ENCODE assay signal across 20 mouse cellular contexts in the genomic region with DNA sequence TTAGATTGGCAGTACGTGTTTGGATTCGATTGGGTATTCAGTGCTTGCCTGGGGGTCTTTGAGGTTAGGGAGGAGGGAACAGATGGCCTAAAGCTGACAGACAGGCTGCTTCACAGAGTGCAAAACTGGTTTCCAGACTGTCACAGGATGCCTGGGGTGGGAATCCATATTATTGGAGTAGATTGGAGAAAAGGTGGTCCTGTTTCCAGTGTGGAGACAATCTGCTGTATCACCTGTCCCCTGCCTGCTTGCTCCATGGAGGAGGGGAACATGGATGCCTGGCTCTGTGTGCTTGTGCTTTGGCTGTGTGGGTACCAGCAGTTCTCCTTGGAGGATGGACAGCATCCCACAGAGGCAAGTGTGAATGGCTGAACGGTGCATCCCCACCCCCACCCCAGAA. TPM values are rescaled to one million over a fixed set of nuclear protein-coding genes. Genes with fewer than 3 reads are reported as not detected.
DNase-seq lines count a peak whose midpoint lies in the region; ATAC-seq lines count a peak whose summit lies in the region.
"Had no signal": no experiment of that assay in that cellular context is flagged by ENCODE, and none has a peak within 500 bp of the region (broad histone marks: within the 10 kb centered on the region; RNA-seq: fewer than 3 reads in every experiment).

No protein-coding gene starts in this region.

- H3K9ac ChIP-seq in forebrain, embryonic 13.5 days, result no peak overlapping the region
- H3K9ac ChIP-seq in forebrain, embryonic 12.5 days, result no peak overlapping the region
- H3K9ac ChIP-seq in heart, embryonic 15.5 days, result no peak overlapping the region
- no peak overlapping the region for H3K9ac ChIP-seq in forebrain, embryonic 16.5 days (replicated peaks; ENCODE audit: low read depth, low read length)
- H3K9ac ChIP-seq: limb, embryonic 12.5 days; liver, embryonic 13.5 days; lung, embryonic 15.5 days had no signal

- ATAC-seq in forebrain, embryonic 13.5 days, result peak; percentile 55; the same call in 1 of the 2 replicates
- no peak for ATAC-seq in forebrain, embryonic 12.5 days (ENCODE audit: low FRiP score)
- no peak for ATAC-seq in heart, embryonic 15.5 days (replicated peaks; ENCODE audit: insufficient number of reproducible peaks, insufficient read depth, low FRiP score, low read depth)
- peak; percentile 57 for ATAC-seq in forebrain, embryonic 16.5 days

- no peak overlapping the region for H3K4me2 ChIP-seq in forebrain, embryonic 13.5 days
- H3K4me2 ChIP-seq in forebrain, embryonic 12.5 days, result no peak overlapping the region
- no peak overlapping the region for H3K4me2 ChIP-seq in heart, embryonic 15.5 days
- H3K4me2 ChIP-seq in forebrain, embryonic 16.5 days (ENCODE audit: low read length), result no peak overlapping the region
- H3K4me2 ChIP-seq: limb, embryonic 12.5 days; liver, embryonic 13.5 days; lung, embryonic 15.5 days; midbrain, embryonic 11.5 days had no signal

- H3K27ac ChIP-seq in forebrain, embryonic 13.5 days, result no peak overlapping the region
- no peak overlapping the region for H3K27ac ChIP-seq in forebrain, embryonic 12.5 days
- peak overlapping the region; percentile 13; the same call in 1 of the 2 replicates for H3K27ac ChIP-seq in heart, embryonic 15.5 days
- no peak overlapping the region for H3K27ac ChIP-seq in forebrain, embryonic 16.5 days (ENCODE audit: low read length)
- H3K27ac ChIP-seq: embryonic facial prominence, embryonic 10.5 days; left cerebral cortex, adult 2 months; limb, embryonic 12.5 days; liver, embryonic 13.5 days; lung, embryonic 15.5 days; macrophage had no signal

- H3K4me3 ChIP-seq in forebrain, embryonic 13.5 days, result no peak overlapping the region
- no peak overlapping the region for H3K4me3 ChIP-seq in forebrain, embryonic 12.5 days (replicated peaks)
- no peak overlapping the region for H3K4me3 ChIP-seq in heart, embryonic 15.5 days
- H3K4me3 ChIP-seq in forebrain, embryonic 16.5 days (replicated peaks; ENCODE audit: low read length), result no peak overlapping the region
- H3K4me3 ChIP-seq: embryonic facial prominence, embryonic 10.5 days; left cerebral cortex, adult 2 months; limb, embryonic 12.5 days; liver, embryonic 13.5 days; lung, embryonic 15.5 days had no signal

- H3K27me3 ChIP-seq in forebrain, embryonic 13.5 days, result no peaks in the 10 kb centered on the region
- no peaks in the 10 kb centered on the region for H3K27me3 ChIP-seq in forebrain, embryonic 12.5 days
- no peaks in the 10 kb centered on the region for H3K27me3 ChIP-seq in heart, embryonic 15.5 days
- no peaks in the 10 kb centered on the region for H3K27me3 ChIP-seq in forebrain, embryonic 16.5 days (replicated peaks; ENCODE audit: control insufficient read depth, insufficient read depth, low read length)
- H3K27me3 ChIP-seq: limb, embryonic 12.5 days; liver, embryonic 13.5 days; lung, embryonic 15.5 days had no signal

- DNase-seq in heart, postnatal 10 days, result no peak
- DNase-seq in left cerebral cortex, postnatal 4 days, result peak; percentile 71
- DNase-seq in left cerebral cortex, postnatal 10 days (ENCODE audit: extremely low spot score in 1 of 2, low spot score in 2 of 2), result no peak
- DNase-seq: adrenal gland, adult 8-10 months; B cell, adult 2 months; kidney, adult 18-20 months; kidney, postnatal 10 days; liver, embryonic 13.5 days; retina, postnatal 1 day; thymus, adult 18-20 months had no signal

- no peaks in the 10 kb centered on the region for H3K36me3 ChIP-seq in forebrain, embryonic 13.5 days (ENCODE audit: poor library complexity, severe bottlenecking)
- H3K36me3 ChIP-seq in forebrain, embryonic 12.5 days (replicated peaks), result no peaks in the 10 kb centered on the region
- no peaks in the 10 kb centered on the region; the same call in 1 of the 2 replicates for H3K36me3 ChIP-seq in heart, embryonic 15.5 days
- H3K36me3 ChIP-seq in forebrain, embryonic 16.5 days (ENCODE audit: control insufficient read depth, insufficient read depth), result no peaks in the 10 kb centered on the region
- H3K36me3 ChIP-seq: embryonic facial prominence, embryonic 10.5 days; limb, embryonic 12.5 days; liver, embryonic 13.5 days; lung, embryonic 15.5 days had no signal

- intact Hi-C loops in heart, postnatal 10 days (cut with DNase I), result no loop called here
- intact Hi-C loops in left cerebral cortex, postnatal 4 days (cut with DNase I), result no loop called here
- intact Hi-C loops in left cerebral cortex, postnatal 10 days (cut with DNase I), result no loop called here

- WGBS in forebrain, embryonic 13.5 days, result 65% methylated on average over 3 of the region's 3 CpGs
- 71% methylated on average over 3 of the region's 3 CpGs for WGBS in forebrain, embryonic 12.5 days
- 63% methylated on average over 3 of the region's 3 CpGs for WGBS in heart, embryonic 15.5 days
- WGBS in forebrain, embryonic 16.5 days, result 53% methylated on average over 3 of the region's 3 CpGs

- no peaks in the 10 kb centered on the region for H3K9me3 ChIP-seq in forebrain, embryonic 13.5 days (replicated peaks)
- H3K9me3 ChIP-seq in forebrain, embryonic 12.5 days, result no peaks in the 10 kb centered on the region
- H3K9me3 ChIP-seq in heart, embryonic 15.5 days (replicated peaks), result no peaks in the 10 kb centered on the region
- no peaks in the 10 kb centered on the region for H3K9me3 ChIP-seq in forebrain, embryonic 16.5 days (ENCODE audit: control insufficient read depth, low read length)
- H3K9me3 ChIP-seq: embryonic facial prominence, embryonic 10.5 days; limb, embryonic 12.5 days; liver, embryonic 13.5 days; lung, embryonic 15.5 days had no signal

- no peaks in the 10 kb centered on the region for H3K4me1 ChIP-seq in forebrain, embryonic 13.5 days
- no peaks in the 10 kb centered on the region for H3K4me1 ChIP-seq in forebrain, embryonic 12.5 days
- H3K4me1 ChIP-seq in heart, embryonic 15.5 days (replicated peaks), result peaks cover 83% of the 10 kb centered on the region
- H3K4me1 ChIP-seq in forebrain, embryonic 16.5 days (replicated peaks; ENCODE audit: control insufficient read depth, insufficient read depth, low read length), result 0 out of 2 replicates have a peak, but pooled peaks cover 4% of the 10 kb centered on the region
- H3K4me1 ChIP-seq: liver, embryonic 13.5 days had no signal

RNA-seq across cellular contexts. Expression of gene Ppp1r14c, which starts 45.4 kb away (rescaled TPM):
- 22.2 and 26.1 TPM in 2 replicates for polyA plus RNA-seq in forebrain, embryonic 13.5 days (2015; fragmentation: Nextera tagmentation; extraction: Ambion mirVana)
- polyA plus RNA-seq in forebrain, embryonic 12.5 days (2016; fragmentation: Nextera tagmentation; extraction: Ambion mirVana), result 7.4 and 8.0 TPM in 2 replicates
- 242 and 287 TPM in 2 replicates for polyA plus RNA-seq in heart, embryonic 15.5 days (2015; fragmentation: Nextera tagmentation; extraction: Ambion mirVana)
- 100 to 1,000 TPM; 252 to 325 TPM for total RNA-seq in heart, postnatal 10 days (2021)
- 10 to 100 TPM; 91.1 to 92.6 TPM for total RNA-seq in left cerebral cortex, postnatal 4 days (2021)
- total RNA-seq in left cerebral cortex, postnatal 10 days (2021), result 10 to 100 TPM; 71.9 to 83.7 TPM
- polyA plus RNA-seq in forebrain, embryonic 16.5 days (2015; fragmentation: Nextera tagmentation; extraction: Ambion mirVana), result 56.5 and 64.0 TPM in 2 replicates
- polyA plus RNA-seq: macrophage had no signal

Comparison
In these comparisons a context has a peak if more than half of its experiments do, and no peak if none do; other contexts are left out.
1. ATAC-seq: peak in forebrain, embryonic 13.5 days (single experiment) and forebrain, embryonic 16.5 days (single experiment); none in forebrain, embryonic 12.5 days (single experiment) and heart, embryonic 15.5 days (single experiment).